Comparison of ENCODE assay signal across 20 mouse cellular contexts in the genomic region with DNA sequence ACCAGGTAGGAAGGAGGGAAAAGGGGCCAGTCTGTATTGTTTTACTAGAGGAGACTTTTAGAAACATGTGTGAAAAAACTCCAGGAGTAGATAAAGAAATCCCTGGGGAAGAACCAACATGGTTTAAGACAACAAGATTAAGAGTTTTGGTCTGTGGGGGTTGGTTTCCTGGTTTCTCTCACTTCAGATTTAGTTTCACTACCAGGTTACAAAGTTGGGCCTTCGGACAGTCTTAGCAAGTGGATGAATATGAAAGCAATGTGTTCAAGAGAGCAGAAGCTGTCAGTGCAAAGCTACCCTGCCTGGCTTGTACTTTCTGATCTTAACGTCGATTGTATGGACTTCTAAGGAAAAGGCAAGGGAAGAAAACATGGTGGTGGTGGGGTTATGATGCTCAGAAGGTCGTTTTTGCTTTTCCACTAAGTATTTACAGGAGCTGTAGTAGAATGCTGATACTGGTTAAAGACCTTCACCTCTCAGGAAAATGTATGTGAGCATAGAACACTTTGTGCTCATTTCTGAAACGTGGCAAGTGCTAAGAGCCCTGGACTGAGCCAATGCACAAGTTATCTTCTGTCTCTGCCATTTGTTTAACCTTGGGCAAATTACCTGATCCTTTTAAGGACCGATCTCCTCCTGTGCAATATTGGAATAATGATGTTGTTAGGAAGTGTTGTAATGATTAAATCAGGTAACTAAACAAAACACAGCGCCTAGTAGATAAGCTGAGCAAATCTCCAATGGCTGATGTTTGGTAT.
"Had no signal": no experiment of that assay in that cellular context is flagged by ENCODE, and none has a peak within 500 bp of the region (broad histone marks: within the 10 kb centered on the region; RNA-seq: fewer than 3 reads in every experiment).

No protein-coding gene starts in this region.

- H3K9me3 ChIP-seq: liver, embryonic 12.5 days; midbrain, embryonic 10.5 days; neural tube, embryonic 13.5 days; neural tube, embryonic 15.5 days had no signal

- DNase-seq: lung, adult 18-20 months; lung, embryonic 14.5 days; lung, postnatal 10 days; lung, postnatal 4 days; midbrain, embryonic 14.5 days; retina, postnatal 1 day; right cerebral cortex, adult 18-20 months; right cerebral cortex, postnatal 25 days; right cerebral cortex, postnatal 4 days; spleen, adult 18-20 months; thymus, adult 18-20 months; thymus, postnatal 14 days; thymus, postnatal 36 days had no signal

- H3K36me3 ChIP-seq: liver, embryonic 12.5 days; midbrain, embryonic 10.5 days; neural tube, embryonic 13.5 days; neural tube, embryonic 15.5 days had no signal

- H3K27me3 ChIP-seq: liver, embryonic 12.5 days; neural tube, embryonic 13.5 days; neural tube, embryonic 15.5 days had no signal

- ATAC-seq: liver, embryonic 12.5 days; midbrain, embryonic 16.5 days had no signal

- H3K4me3 ChIP-seq: liver, embryonic 12.5 days; midbrain, embryonic 10.5 days; myocyte; neural tube, embryonic 13.5 days; neural tube, embryonic 15.5 days had no signal

- H3K9ac ChIP-seq: liver, embryonic 12.5 days; liver, embryonic 14.5 days; lung, embryonic 14.5 days; neural tube, embryonic 13.5 days; neural tube, embryonic 15.5 days had no signal

- H3K4me2 ChIP-seq: liver, embryonic 12.5 days; lung, embryonic 14.5 days; neural tube, embryonic 13.5 days; neural tube, embryonic 15.5 days had no signal

- H3K4me1 ChIP-seq: liver, embryonic 12.5 days; midbrain, embryonic 10.5 days; neural tube, embryonic 13.5 days; neural tube, embryonic 15.5 days had no signal

- H3K27ac ChIP-seq: liver, embryonic 12.5 days; liver, embryonic 14.5 days; midbrain, embryonic 10.5 days; neural tube, embryonic 13.5 days; neural tube, embryonic 15.5 days had no signal
